14 mouse cellular contexts compared by ENCODE assay signal in genomic region chr13:106691787-106692571, GRCm38 (mm10).
DNase-seq lines count a peak whose midpoint lies in the region; ATAC-seq and TF ChIP-seq lines count a peak whose summit lies in the region.
"Had no signal": no experiment of that assay in that cellular context is flagged by ENCODE, and none has a peak within 500 bp of the region (broad histone marks: within the 10 kb centered on the region; RNA-seq: fewer than 3 reads in every experiment).

No protein-coding gene starts in this region.

- H3K27ac ChIP-seq in heart, embryonic 14.5 days (replicated peaks in 1 of 2; ENCODE audit: control insufficient read depth in 1 of 2, insufficient read depth in 1 of 2, low read depth in 2 of 2, low read length in 2 of 2), result no peak overlapping the region
- no peak overlapping the region for H3K27ac ChIP-seq in liver, embryonic 14.5 days
- H3K27ac ChIP-seq in midbrain, postnatal 0 days (ENCODE audit: low read depth, low read length), result no peak overlapping the region
- no peak overlapping the region for H3K27ac ChIP-seq in cerebellum, adult 2 months (ENCODE audit: insufficient read depth, low read length)
- H3K27ac ChIP-seq: embryonic facial prominence, embryonic 15.5 days; hindbrain, postnatal 0 days; midbrain, embryonic 10.5 days; stomach, embryonic 15.5 days had no signal

- H3K36me3 ChIP-seq in heart, embryonic 14.5 days (ENCODE audit: control insufficient read depth, insufficient read depth, low read length), result no peaks in the 10 kb centered on the region
- H3K36me3 ChIP-seq in liver, embryonic 14.5 days (replicated peaks; ENCODE audit: control insufficient read depth, insufficient read depth, low read depth), result no peaks in the 10 kb centered on the region
- no peaks in the 10 kb centered on the region for H3K36me3 ChIP-seq in midbrain, postnatal 0 days (ENCODE audit: insufficient read depth, low read length)
- H3K36me3 ChIP-seq: embryonic facial prominence, embryonic 15.5 days; midbrain, embryonic 10.5 days; stomach, embryonic 15.5 days had no signal

- H3K4me3 ChIP-seq in heart, embryonic 14.5 days (ENCODE audit: control insufficient read depth in 1 of 2, insufficient read depth in 1 of 2, low read depth in 1 of 2, low read length in 2 of 2), result peak overlapping the region in 1 of 2 experiments; percentile 10; a peak in 2 of 4 replicates
- no peak overlapping the region for H3K4me3 ChIP-seq in liver, embryonic 14.5 days (ENCODE audit: insufficient read depth in 1 of 2, low read depth in 2 of 2, low read length in 2 of 2)
- H3K4me3 ChIP-seq in midbrain, postnatal 0 days (ENCODE audit: low read depth, low read length), result no peak overlapping the region
- no peak overlapping the region for H3K4me3 ChIP-seq in cerebellum, adult 2 months (replicated peaks; ENCODE audit: insufficient read depth, low read depth, low read length)
- H3K4me3 ChIP-seq: embryonic facial prominence, embryonic 15.5 days; midbrain, embryonic 10.5 days; stomach, embryonic 15.5 days had no signal

- no peak for TF ChIP-seq CTCF in liver, embryonic 14.5 days (IDR thresholded peaks at IDR 0.05; ENCODE audit: low read depth)
- TF ChIP-seq CTCF in midbrain, postnatal 0 days (IDR thresholded peaks at IDR 0.05), result no peak
- no peak for TF ChIP-seq CTCF in cerebellum, adult 2 months (IDR thresholded peaks at IDR 0.05; ENCODE audit: borderline replicate concordance, insufficient read depth, low read depth, low read length)

- no peak for ATAC-seq in heart, embryonic 14.5 days (ENCODE audit: insufficient number of reproducible peaks, insufficient read depth, low FRiP score, low read depth)
- no peak for ATAC-seq in liver, embryonic 14.5 days (ENCODE audit: insufficient read depth)
- no peak for ATAC-seq in midbrain, postnatal 0 days (ENCODE audit: low FRiP score)
- ATAC-seq: hindbrain, postnatal 0 days had no signal

- 62% methylated on average over 10 of the region's 10 CpGs for WGBS in heart, embryonic 14.5 days
- WGBS in liver, embryonic 14.5 days (ENCODE audit: insufficient replicate concordance), result 52% methylated on average over 10 of the region's 10 CpGs
- 84% methylated on average over 10 of the region's 10 CpGs for WGBS in midbrain, postnatal 0 days
- 77% methylated on average over 10 of the region's 10 CpGs for WGBS in cerebellum, adult 2 months

- no peak for DNase-seq in heart, postnatal 10 days
- peak; percentile 56 for DNase-seq in A20 (ENCODE audit: low read depth, low spot score)
- DNase-seq in T-cell, adult 2 months (ENCODE audit: low spot score), result peak; percentile 15
- no peak for DNase-seq in liver, embryonic 14.5 days (ENCODE audit: low read depth in 3 of 3, low spot score in 3 of 3)
- no peak for DNase-seq in midbrain, postnatal 0 days (ENCODE audit: low spot score)
- no peak for DNase-seq in cerebellum, adult 2 months
- no peak for DNase-seq in left cerebral cortex, postnatal 25 days (ENCODE audit: low spot score in 2 of 2)
- DNase-seq: cerebellum, postnatal 10 days; layer of hippocampus, postnatal 36 days had no signal

- H3K27me3 ChIP-seq in heart, embryonic 14.5 days (ENCODE audit: control insufficient read depth, insufficient read depth, low read length), result no peaks in the 10 kb centered on the region
- no peaks in the 10 kb centered on the region for H3K27me3 ChIP-seq in liver, embryonic 14.5 days (ENCODE audit: control insufficient read depth, insufficient read depth, low read length)
- H3K27me3 ChIP-seq in midbrain, postnatal 0 days (ENCODE audit: insufficient read depth, low read length), result no peaks in the 10 kb centered on the region
- no peaks in the 10 kb centered on the region for H3K27me3 ChIP-seq in cerebellum, adult 2 months (ENCODE audit: control insufficient read depth, insufficient read depth, low read length)
- H3K27me3 ChIP-seq: embryonic facial prominence, embryonic 15.5 days; stomach, embryonic 15.5 days had no signal

- H3K9me3 ChIP-seq in heart, embryonic 14.5 days (ENCODE audit: control insufficient read depth, low read length), result no peaks in the 10 kb centered on the region
- no peaks in the 10 kb centered on the region for H3K9me3 ChIP-seq in liver, embryonic 14.5 days (ENCODE audit: control insufficient read depth, low read length)
- no peaks in the 10 kb centered on the region for H3K9me3 ChIP-seq in midbrain, postnatal 0 days (ENCODE audit: low read length)
- H3K9me3 ChIP-seq: embryonic facial prominence, embryonic 15.5 days; midbrain, embryonic 10.5 days; stomach, embryonic 15.5 days had no signal

- H3K4me1 ChIP-seq in heart, embryonic 14.5 days (ENCODE audit: control insufficient read depth in 2 of 2, insufficient read depth in 2 of 2, low read length in 2 of 2), result no peaks in the 10 kb centered on the region
- no peaks in the 10 kb centered on the region for H3K4me1 ChIP-seq in liver, embryonic 14.5 days (replicated peaks; ENCODE audit: control insufficient read depth in 2 of 2, insufficient read depth in 2 of 2, low read length in 1 of 2)
- no peaks in the 10 kb centered on the region for H3K4me1 ChIP-seq in midbrain, postnatal 0 days (ENCODE audit: insufficient read depth, low read length)
- H3K4me1 ChIP-seq in cerebellum, adult 2 months (ENCODE audit: control insufficient read depth, insufficient read depth, low read length), result no peaks in the 10 kb centered on the region
- H3K4me1 ChIP-seq: embryonic facial prominence, embryonic 15.5 days; midbrain, embryonic 10.5 days; stomach, embryonic 15.5 days had no signal

- TF ChIP-seq EP300 in liver, embryonic 14.5 days (IDR thresholded peaks at IDR 0.05; ENCODE audit: low read depth), result no peak

- no peak overlapping the region for H3K9ac ChIP-seq in heart, embryonic 14.5 days (ENCODE audit: low read length)
- H3K9ac ChIP-seq in liver, embryonic 14.5 days (replicated peaks), result no peak overlapping the region
- no peak overlapping the region for H3K9ac ChIP-seq in midbrain, postnatal 0 days (replicated peaks; ENCODE audit: low read length, poor library complexity, severe bottlenecking)
- H3K9ac ChIP-seq: embryonic facial prominence, embryonic 15.5 days; stomach, embryonic 15.5 days had no signal

- intact Hi-C loops in heart, postnatal 10 days (cut with DNase I), result no loop called here
- intact Hi-C loops in left cerebral cortex, postnatal 25 days (cut with DNase I), result loop anchor here (5.0 kb wide), 1 partner anchor 525 kb away; no protein-coding TSS in a partner anchor

- no peak for TF ChIP-seq POLR2A in cerebellum, adult 2 months (IDR thresholded peaks at IDR 0.05; ENCODE audit: borderline replicate concordance, insufficient read depth, low read length)

- peak overlapping the region; percentile 42 for H3K4me2 ChIP-seq in heart, embryonic 14.5 days (ENCODE audit: low read length)
- peak overlapping the region; percentile 13; the same call in 1 of the 2 replicates for H3K4me2 ChIP-seq in liver, embryonic 14.5 days (ENCODE audit: low read depth)
- no peak overlapping the region for H3K4me2 ChIP-seq in midbrain, postnatal 0 days (ENCODE audit: low read depth, low read length, poor library complexity, severe bottlenecking)
- H3K4me2 ChIP-seq: embryonic facial prominence, embryonic 15.5 days; stomach, embryonic 15.5 days had no signal

Comparison
In these comparisons a context has a peak if more than half of its experiments do, and no peak if none do; other contexts are left out.
1. DNase-seq: peak in A20 (single experiment) and T-cell, adult 2 months (single experiment); none in heart, postnatal 10 days (0 of 2), liver, embryonic 14.5 days (0 of 3), midbrain, postnatal 0 days (single experiment), cerebellum, adult 2 months (0 of 2) and left cerebral cortex, postnatal 25 days (0 of 2).